Mouse (Mus musculus) ES-Bruce4 (cell line): ENCODE results near the gene Cul4a. TPM values are rescaled to one million over a fixed set of nuclear protein-coding genes. Genes with fewer than 3 reads are reported as not detected.

ENCODE experiments used
- H3K27ac ChIP-seq: 2 replicates; pipeline ENCODE4 v1.5.1; 2012; ENCODE audit warnings: low read length, inconsistent platforms; ENCODE audit not compliant: insufficient read depth
- H3K27me3 ChIP-seq: 2 replicates; pipeline ENCODE4 v1.6.1; 2012; ENCODE audit warnings: mild to moderate bottlenecking, low read length, inconsistent platforms; ENCODE audit not compliant: control insufficient read depth, poor library complexity, insufficient read depth, severe bottlenecking
- H3K36me3 ChIP-seq: 2 replicates; pipeline ENCODE4 v1.6.1; 2012; ENCODE audit warnings: inconsistent platforms, mild to moderate bottlenecking, low read length, moderate library complexity; ENCODE audit not compliant: control insufficient read depth, poor library complexity, insufficient read depth, severe bottlenecking
- H3K4me1 ChIP-seq: one replicate; pipeline ENCODE4 v1.8.1; 2011; ENCODE audit warnings: low read length; ENCODE audit not compliant: control insufficient read depth, insufficient read depth
- H3K4me3 ChIP-seq: 2 replicates; pipeline ENCODE4 v1.5.1; 2011; ENCODE audit warnings: low read depth, mild to moderate bottlenecking, low read length
- H3K9ac ChIP-seq: 2 replicates; pipeline ENCODE4 v1.6.1; 2012; ENCODE audit warnings: low read depth, mild to moderate bottlenecking, inconsistent platforms; ENCODE audit not compliant: poor library complexity, severe bottlenecking
- H3K9me3 ChIP-seq: replicated peaks from 2 replicates; pipeline ENCODE4 v1.6.1; 2012; ENCODE audit warnings: mild to moderate bottlenecking, low read length, inconsistent platforms; ENCODE audit not compliant: control insufficient read depth, poor library complexity, insufficient read depth, severe bottlenecking
- CTCF ChIP-seq: IDR thresholded peaks from one replicate; pipeline ENCODE4 v1.8.1; 2011; ENCODE audit warnings: low read depth, low read length
- EP300 ChIP-seq: IDR thresholded peaks from 2 replicates; pipeline ENCODE4 v1.6.1; 2011; ENCODE audit warnings: low read depth, low read length; ENCODE audit not compliant: insufficient read depth
- POLR2A ChIP-seq: IDR thresholded peaks from one replicate; pipeline ENCODE4 v1.8.1; 2011; ENCODE audit warnings: low read length; ENCODE audit not compliant: insufficient read depth
- polyA plus RNA-seq: library from polyadenylated mRNA; stranded (reverse); fragments of >200 nt; gene quantifications from 2 replicates; pipeline ENCODE4 v1.2.4, GENCODE M21; 2011; ENCODE audit warnings: low read depth; ENCODE audit not compliant: missing spikeins, insufficient read depth, insufficient read length

Cul4a gene
- polyA plus RNA-seq, 1 experiment, result 83.3 TPM

DNA sequence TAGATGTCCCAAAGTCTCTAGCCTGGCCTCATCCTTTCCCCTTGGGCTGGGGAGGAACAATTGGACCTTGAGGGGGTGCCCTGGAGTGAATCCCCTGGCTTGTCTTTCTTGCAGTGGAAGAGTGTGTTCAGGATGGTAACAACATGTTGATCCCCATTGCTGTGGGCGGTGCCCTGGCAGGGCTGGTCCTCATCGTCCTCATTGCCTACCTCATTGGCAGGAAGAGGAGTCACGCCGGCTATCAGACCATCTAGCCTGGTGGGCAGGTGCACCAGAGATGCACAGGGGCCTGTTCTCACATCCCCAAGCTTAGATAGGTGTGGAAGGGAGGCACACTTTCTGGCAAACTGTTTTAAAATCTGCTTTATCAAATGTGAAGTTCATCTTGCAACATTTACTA is 68.9 kb downstream of the Cul4a start:
- H3K27ac ChIP-seq, result no peak overlapping the region
- no peak overlapping the region for H3K9ac ChIP-seq
- no peaks in the 10 kb centered on the region for H3K9me3 ChIP-seq
- peaks cover 93% of the 10 kb centered on the region for H3K36me3 ChIP-seq
- H3K27me3 ChIP-seq, result no peaks in the 10 kb centered on the region
- no peaks in the 10 kb centered on the region for H3K4me1 ChIP-seq
- no peak overlapping the region for H3K4me3 ChIP-seq
- TF ChIP-seq CTCF (no peak), POLR2A (no peak), EP300 (no peak)

DNA sequence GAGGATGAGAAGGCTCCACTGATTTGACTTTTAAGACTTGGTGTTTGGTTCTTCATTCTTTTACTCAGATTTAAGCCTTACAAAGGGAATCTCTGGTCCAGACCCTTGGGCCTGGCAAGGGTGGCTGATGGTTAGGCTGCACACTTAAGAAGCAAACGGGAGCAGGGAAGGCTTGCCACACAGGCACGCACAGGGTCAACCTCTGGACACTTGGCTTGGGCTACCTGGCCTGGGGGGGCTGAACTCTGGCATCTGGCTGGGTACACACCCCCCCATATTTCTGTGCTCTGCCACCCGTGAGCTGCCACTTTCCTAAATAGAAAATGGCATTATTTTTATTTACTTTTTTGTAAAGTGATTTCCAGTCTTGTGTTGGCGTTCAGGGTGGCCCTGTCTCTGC is 69.4 kb downstream of the Cul4a start:
- Histone ChIP-seq H3K27me3 (no peaks in the 10 kb centered on the region), H3K9ac (no peak overlapping the region), H3K36me3 (peaks cover 90% of the 10 kb centered on the region), H3K4me1 (no peaks in the 10 kb centered on the region), H3K27ac (no peak overlapping the region), H3K4me3 (no peak overlapping the region), H3K9me3 (no peaks in the 10 kb centered on the region)
- TF ChIP-seq EP300 (no peak), CTCF (no peak), POLR2A (no peak)

DNA sequence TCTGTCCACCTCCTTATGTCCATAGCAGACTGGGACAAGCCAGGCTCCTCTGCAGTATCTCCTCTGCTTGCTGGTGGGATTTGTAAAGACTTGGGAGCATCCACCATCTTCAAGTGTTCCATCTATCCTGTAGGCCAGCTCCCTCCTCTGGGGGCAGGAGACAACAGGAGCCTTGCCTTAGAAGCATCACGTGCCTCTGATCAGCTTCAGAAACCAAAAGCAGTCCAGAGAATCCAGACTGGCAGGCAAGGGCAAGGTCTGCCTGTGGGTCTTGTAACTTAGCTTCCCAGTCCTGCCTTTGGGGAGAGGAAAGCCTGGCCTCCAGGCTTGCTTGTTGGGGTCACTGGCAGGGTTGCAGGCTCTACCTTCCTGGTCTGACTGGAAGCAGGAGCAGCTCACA is 70.2 kb downstream of the Cul4a start:
- no peaks in the 10 kb centered on the region for H3K27me3 ChIP-seq
- TF ChIP-seq POLR2A (no peak), EP300 (no peak), CTCF (no peak)
- H3K9me3 ChIP-seq, result no peaks in the 10 kb centered on the region
- no peak overlapping the region for H3K9ac ChIP-seq
- no peak overlapping the region for H3K4me3 ChIP-seq
- H3K27ac ChIP-seq, result no peak overlapping the region
- H3K36me3 ChIP-seq, result peaks cover 82% of the 10 kb centered on the region
- no peaks in the 10 kb centered on the region for H3K4me1 ChIP-seq

DNA sequence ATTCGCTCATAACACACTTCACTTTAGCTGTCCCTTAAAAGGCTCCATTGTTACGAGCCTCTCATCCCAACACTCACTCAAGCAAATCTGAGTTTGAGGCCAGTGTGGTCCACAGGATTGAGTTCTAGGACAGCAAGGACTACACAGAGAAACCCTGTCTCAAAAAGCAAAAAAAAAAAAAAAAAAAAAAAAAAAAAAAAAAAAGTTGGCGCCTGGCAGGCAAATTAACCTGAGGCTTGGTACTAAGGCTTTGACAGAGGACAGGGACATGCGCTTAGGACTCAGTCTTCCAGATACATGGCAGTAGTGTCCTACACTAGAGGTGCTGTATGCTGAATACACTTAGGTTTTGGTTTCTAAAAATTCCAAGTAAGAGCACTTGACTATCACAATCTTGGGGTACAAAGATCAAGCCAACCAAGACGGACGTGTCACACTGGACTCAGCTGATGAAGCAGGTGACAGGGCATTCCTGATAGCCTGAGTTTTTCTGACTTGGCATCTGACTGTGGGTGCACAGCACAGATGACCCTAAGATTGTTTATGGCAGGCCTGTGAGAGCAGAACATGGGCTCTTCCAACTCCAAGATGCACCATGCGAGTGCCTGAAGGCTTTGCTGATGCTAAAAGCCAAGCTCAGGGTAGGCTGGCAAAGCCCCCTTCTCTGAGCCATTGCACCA is 71.9 kb downstream of the Cul4a start:
- peaks cover 65% of the 10 kb centered on the region for H3K36me3 ChIP-seq
- H3K9ac ChIP-seq, result no peak overlapping the region
- no peak overlapping the region for H3K4me3 ChIP-seq
- no peaks in the 10 kb centered on the region for H3K4me1 ChIP-seq
- TF ChIP-seq POLR2A (no peak), CTCF (no peak), EP300 (no peak)
- no peaks in the 10 kb centered on the region for H3K9me3 ChIP-seq
- H3K27me3 ChIP-seq, result no peaks in the 10 kb centered on the region
- no peak overlapping the region for H3K27ac ChIP-seq

DNA sequence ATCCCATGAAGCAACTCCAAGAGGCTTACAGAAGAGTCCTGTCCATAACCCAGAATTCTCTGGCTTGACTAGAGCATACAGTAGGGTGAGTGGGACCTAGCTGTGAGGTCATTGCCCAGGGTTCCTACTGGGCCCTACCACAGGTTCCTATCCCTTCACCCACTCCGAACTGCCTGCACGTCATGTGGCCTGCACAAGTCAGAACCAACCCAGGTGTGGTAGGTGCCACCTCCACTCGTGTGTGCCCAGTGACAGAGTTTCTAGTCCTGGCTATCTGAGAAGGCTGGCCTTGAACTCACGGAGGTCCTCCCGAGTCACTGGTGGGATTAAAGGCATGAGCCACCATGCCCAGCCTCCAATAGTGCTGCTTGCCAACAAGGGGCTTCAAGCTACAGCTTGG is 72.7 kb downstream of the Cul4a start:
- H3K27ac ChIP-seq, result no peak overlapping the region
- H3K36me3 ChIP-seq, result peaks cover 59% of the 10 kb centered on the region
- no peak overlapping the region for H3K4me3 ChIP-seq
- H3K4me1 ChIP-seq, result no peaks in the 10 kb centered on the region
- no peaks in the 10 kb centered on the region for H3K9me3 ChIP-seq
- no peak for TF ChIP-seq EP300
- no peak for TF ChIP-seq POLR2A
- no peak for TF ChIP-seq CTCF
- H3K9ac ChIP-seq, result no peak overlapping the region
- no peaks in the 10 kb centered on the region for H3K27me3 ChIP-seq

DNA sequence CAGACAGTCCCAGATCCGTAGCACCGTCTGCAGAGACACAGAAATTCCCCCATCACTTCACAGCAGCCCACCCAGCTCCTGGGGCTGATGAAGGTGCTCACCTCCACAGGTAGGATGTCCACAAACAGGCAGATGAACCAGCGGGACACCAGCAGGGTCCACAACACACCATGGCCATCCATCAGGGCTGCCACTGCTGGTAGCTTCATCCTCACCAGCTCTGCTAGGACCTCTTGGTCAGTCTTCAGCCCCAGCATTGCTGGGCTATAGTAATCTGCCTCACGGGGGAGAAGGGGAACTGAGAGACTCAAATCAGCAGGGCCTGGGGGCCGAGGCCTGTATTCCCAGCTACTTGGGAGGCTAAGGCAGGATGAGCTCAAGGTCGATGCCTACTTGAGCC is 74.1 kb downstream of the Cul4a start:
- H3K9me3 ChIP-seq, result no peaks in the 10 kb centered on the region
- no peak overlapping the region for H3K9ac ChIP-seq
- H3K4me1 ChIP-seq, result no peaks in the 10 kb centered on the region
- TF ChIP-seq POLR2A (no peak), EP300 (no peak), CTCF (no peak)
- peaks cover 50% of the 10 kb centered on the region for H3K36me3 ChIP-seq
- no peaks in the 10 kb centered on the region for H3K27me3 ChIP-seq
- no peak overlapping the region for H3K4me3 ChIP-seq
- no peak overlapping the region for H3K27ac ChIP-seq
